Mouse (Mus musculus) brain, embryonic 14.5 days (tissue): ENCODE measurements around the gene Pin4.

Experiments
- CTCF ChIP-seq: fragments of 200-500 bp; IDR thresholded peaks from 2 replicates; pipeline ENCODE4 v1.5.1; 2012; ENCODE audit warnings: inconsistent platforms, mild to moderate bottlenecking, moderate library complexity, borderline replicate concordance; ENCODE audit not compliant: insufficient read depth, insufficient read length; ENCODE audit errors: extremely low read depth
- POLR2A ChIP-seq: fragments of 200-500 bp; IDR thresholded peaks from 2 replicates; pipeline ENCODE4 v1.6.1; 2012; ENCODE audit warnings: mild to moderate bottlenecking, inconsistent platforms, borderline replicate concordance; ENCODE audit not compliant: poor library complexity, insufficient read depth, insufficient read length, severe bottlenecking; ENCODE audit errors: extremely low read depth

DNA sequence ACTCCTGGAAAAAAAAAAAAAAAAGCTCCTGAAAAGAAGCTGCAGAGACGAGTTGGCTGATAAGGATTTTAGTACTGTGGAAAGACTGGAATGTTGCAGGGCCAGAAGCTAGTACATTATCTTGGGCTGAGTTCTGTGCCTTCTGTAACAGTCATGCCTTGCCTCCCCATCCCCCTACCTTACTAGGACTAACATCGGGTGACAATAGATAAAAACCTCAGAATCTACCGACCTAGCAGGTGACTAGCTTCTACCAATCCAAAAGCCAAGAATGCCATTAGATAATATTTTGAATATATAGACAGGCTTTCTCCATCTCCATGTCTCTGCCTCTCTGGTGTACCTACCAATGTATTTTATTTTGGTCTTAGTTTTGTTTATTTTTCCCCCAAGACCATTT lies 51.7 kb downstream of the Pin4 start:
- no peak for TF ChIP-seq CTCF
- TF ChIP-seq POLR2A: no peak
